Mouse (Mus musculus): ENCODE results near the gene Xpr1. TPM values are rescaled to one million over a fixed set of nuclear protein-coding genes. Genes with fewer than 3 reads are reported as not detected.

Xpr1 gene
- total RNA-seq (2021): 10 to 100 TPM; 77.5 to 87.5 TPM

GRCm38 (mm10) chr1:155416701-155417677 lies at the start of gene Xpr1:
Xpr1 (minus strand) TSS chr1:155417415.
- peak; percentile 94 to 96 for DNase-seq (ENCODE audit: low spot score in 2 of 2)
- intact Hi-C loops (cut with DNase I): loop anchor here (5.0 kb wide), 2 partner anchors 100 to 120 kb away; no protein-coding TSS in a partner anchor

DNA sequence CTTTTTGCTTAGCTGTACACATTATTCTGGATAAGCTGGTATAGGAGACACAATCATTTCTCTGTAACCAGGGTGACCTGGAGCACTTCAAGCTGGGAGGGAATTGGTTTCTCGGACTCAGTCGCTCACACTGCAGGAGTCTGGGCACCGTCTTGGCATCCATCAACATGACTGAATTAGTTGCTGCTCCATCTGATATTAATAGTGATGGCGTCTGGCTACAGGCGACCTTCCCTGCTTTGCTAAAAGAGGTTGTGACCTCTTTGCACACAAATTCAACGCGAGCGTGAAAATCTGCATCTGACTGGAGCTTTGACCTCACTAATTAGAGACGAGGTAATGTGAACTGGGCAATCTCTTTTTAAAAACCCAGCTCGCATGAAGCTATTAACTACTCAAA lies 46.2 kb upstream of the Xpr1 start:
- intact Hi-C loops (cut with DNase I): no loop called here
- no peak for DNase-seq (ENCODE audit: low spot score in 2 of 2)

DNA sequence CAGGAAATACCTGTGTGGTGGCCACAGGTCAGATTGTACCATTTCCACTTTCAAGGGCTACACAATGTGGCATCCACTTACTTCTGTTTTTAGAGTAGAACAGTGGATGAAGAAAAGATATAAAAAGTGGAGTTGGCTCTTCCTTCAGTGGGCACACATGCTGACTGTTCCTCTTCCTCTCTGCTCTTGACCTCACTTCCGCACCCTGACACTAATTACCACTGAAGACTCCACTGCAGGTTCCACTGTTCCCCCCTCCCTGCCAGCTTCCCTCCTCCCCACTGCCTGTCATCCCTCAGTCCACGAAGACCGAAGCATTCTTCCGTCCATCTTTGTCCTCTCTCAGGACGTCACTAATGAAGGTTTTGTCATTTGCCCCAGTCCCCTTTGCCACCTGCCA lies 45.4 kb upstream of the Xpr1 start:
- DNase-seq (ENCODE audit: low spot score in 2 of 2): no peak

DNA sequence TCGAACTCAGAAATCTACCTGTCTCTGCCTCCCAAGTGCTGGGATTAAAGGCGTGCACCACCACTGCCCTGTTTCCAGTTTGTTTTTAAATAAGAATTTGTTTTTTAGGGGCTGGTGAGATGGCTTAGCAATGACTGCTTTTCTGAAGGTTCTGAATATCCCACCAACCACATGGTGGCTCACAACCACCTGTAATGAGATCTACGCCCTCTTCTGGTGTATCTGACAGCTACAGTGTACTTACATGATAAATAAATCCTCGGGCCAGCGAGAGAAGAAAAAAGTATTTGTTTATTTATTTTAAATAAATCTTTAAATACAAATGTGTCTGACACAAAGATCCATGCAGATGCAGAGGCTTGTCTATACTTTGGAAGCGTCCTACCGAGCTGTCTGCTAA lies 40.3 kb upstream of the Xpr1 start:
- DNase-seq (ENCODE audit: low spot score in 2 of 2): no peak
- intact Hi-C loops (cut with DNase I): no loop called here

More for the DNA sequence above, 45.4 kb upstream of the Xpr1 start:
- intact Hi-C loops (cut with DNase I): no loop called here

DNA sequence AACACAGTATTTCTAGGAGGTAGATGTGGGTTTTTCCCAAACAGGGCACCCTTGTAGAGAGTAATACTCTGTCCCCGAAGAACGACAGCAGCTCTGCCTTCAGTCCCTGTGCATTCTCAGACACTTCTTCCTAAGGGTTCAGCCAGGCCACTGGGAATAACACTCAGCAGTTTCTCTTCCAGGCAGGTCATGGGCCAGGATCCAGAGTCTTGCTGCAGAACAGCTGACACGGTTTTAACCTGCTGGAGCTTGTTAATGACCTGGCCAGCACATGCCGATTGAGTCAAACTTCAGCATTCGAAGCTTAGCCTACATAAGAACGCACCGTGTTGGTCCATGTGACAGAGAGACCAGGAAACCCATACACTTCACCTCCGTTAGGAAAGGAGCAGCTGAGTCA lies 36.0 kb upstream of the Xpr1 start:
- DNase-seq (ENCODE audit: low spot score in 2 of 2): no peak
- intact Hi-C loops (cut with DNase I): no loop called here

GRCm38 (mm10) chr1:155448932-155449331 lies 31.7 kb upstream of the Xpr1 start:
- DNase-seq (ENCODE audit: low spot score in 2 of 2): peak; percentile 16 to 21
- intact Hi-C loops (cut with DNase I): no loop called here

DNA sequence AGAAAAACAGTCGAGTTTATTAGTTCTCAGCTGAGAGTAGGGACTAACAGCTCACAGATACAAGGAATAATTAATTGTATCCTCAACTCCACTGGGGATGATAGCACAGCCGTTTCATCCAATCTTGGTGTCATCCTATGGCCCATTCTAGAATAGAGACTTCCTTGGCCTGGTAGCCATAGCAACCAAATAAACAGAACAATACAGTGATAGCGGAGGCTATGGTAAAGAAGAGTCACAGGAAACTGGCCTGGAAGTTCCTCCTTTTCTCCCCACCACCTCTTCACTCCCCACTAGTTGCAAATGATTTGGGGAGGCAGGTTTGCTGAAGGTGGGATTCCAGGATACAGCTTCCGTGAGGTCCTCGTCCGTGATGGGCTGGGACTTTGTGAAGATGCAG lies 30.1 kb upstream of the Xpr1 start:
- intact Hi-C loops (cut with DNase I): no loop called here
- no peak for DNase-seq (ENCODE audit: low spot score in 2 of 2)

- DNase-seq (ENCODE audit: low spot score in 2 of 2): no peak
- intact Hi-C loops (cut with DNase I): no loop called here
Observed at GRCm38 (mm10) chr1:155443115-155443514, 25.9 kb upstream of the Xpr1 start.

- intact Hi-C loops (cut with DNase I): no loop called here
Observed at GRCm38 (mm10) chr1:155442521-155443001, 25.3 kb upstream of the Xpr1 start.

DNA sequence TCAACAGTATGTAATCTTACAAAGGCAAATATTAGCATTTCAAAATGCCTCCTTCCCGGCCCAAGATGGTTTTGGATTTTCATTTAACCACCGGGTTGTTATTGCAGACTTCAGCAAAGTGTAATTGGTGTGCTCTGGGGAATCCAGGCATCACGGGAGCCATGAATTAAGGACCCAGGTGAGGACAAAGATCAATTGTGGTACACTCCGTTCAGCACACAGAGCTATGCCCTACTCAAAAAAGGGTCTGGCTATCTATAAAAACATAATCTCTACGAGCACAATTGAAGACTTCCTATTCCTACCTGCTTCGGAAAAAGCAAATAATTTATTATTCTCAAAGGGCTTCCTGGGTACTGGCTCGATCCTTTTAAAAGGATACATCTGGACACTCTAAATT lies 22.3 kb upstream of the Xpr1 start:
- intact Hi-C loops (cut with DNase I): no loop called here

More at GRCm38 (mm10) chr1:155442521-155443001, 25.3 kb upstream of the Xpr1 start:
- peak; percentile 38 to 64 for DNase-seq (ENCODE audit: low spot score in 2 of 2)

GRCm38 (mm10) chr1:155438525-155438924 lies 21.3 kb upstream of the Xpr1 start:
- intact Hi-C loops (cut with DNase I): no loop called here
- DNase-seq (ENCODE audit: low spot score in 2 of 2): no peak

More for the DNA sequence above, 22.3 kb upstream of the Xpr1 start:
- DNase-seq (ENCODE audit: low spot score in 2 of 2): no peak

DNA sequence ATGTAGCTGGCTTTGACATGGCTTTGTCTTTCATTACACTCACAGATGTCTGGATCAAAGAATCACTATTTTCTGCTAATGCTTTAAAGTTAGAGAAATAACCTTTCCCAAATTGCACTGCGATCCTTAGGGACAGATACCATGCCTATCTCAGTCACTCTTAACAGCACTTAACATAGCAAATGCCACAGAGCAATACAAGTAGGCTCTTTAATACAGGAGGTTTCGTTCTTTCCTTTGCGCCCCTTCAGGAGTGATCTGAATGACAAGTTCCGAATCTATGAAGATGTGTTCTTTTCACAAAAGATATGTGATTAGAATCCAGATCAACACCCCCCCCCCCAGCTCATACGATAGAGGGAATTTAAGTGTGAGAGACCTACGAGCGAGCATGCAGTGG lies 12.1 kb upstream of the Xpr1 start:
- DNase-seq (ENCODE audit: low spot score in 2 of 2): no peak
- intact Hi-C loops (cut with DNase I): loop anchor here (5.0 kb wide), 1 partner anchor 73 kb away; no protein-coding TSS in a partner anchor

DNA sequence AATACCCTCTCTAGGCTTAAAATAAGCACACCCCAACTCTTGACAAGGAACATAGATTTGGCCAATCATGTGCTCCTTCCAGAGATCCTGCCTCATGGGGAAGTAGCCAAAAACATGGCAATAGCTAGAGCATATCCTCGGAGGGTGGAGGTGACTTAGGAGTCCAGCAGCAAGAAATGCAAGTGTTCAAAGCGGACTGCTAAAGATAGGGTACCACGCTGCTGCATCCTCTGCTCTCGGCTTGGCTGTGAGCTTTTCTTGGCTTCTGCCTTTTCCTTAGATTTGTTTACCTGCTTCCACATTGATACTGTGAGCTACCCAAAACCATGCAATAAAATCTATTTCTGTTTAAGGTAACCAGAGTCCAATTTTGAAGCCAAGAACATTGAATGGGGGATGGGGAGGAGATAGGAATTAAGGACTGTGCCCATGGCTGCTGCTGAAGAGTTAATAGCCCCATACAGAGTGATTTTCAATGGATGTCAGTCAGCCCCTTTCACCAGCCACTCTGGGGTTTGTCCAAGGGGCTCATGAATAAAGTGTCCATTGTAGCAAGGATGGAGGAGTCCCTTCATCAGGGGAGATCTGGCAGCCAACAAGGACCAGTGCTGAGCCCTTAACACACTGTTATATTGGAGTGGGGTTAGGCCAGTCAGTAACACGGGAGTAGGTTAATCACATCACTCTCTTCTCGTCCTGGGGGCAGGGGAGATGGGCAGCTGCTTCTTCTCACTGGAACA lies 10.1 kb upstream of the Xpr1 start:
- DNase-seq (ENCODE audit: low spot score in 2 of 2): no peak
- intact Hi-C loops (cut with DNase I): loop anchor here (5.0 kb wide), 1 partner anchor 75 kb away; no protein-coding TSS in a partner anchor

DNA sequence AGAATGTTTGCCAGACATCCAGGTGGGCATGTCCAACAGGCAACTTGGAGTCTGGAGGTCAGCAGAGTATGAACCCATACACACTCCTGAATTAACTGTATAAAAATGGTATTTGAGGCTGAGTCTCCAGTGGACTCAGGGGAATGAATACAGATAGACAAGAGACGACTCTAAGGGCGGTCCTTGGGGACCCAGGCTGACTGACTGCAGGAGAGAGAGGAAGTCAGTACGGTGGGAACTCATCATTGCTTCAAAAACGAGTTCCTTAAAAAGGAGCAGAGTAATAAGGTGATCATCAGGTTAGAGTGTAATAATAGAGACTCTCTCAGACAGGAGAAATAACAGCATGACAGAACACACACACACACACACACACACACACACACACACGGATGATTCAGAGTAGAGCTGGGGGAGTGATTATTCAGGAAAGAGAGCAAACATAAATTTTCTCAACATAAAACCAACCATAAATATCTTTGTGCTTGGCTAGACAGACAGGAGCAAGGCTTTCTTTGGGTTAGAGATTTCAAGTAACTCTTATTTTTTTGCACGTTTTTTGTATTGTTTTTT lies 8.6 kb upstream of the Xpr1 start:
- peak in 1 of 2 experiments; percentile 38 for DNase-seq (ENCODE audit: low spot score in 2 of 2)

DNA sequence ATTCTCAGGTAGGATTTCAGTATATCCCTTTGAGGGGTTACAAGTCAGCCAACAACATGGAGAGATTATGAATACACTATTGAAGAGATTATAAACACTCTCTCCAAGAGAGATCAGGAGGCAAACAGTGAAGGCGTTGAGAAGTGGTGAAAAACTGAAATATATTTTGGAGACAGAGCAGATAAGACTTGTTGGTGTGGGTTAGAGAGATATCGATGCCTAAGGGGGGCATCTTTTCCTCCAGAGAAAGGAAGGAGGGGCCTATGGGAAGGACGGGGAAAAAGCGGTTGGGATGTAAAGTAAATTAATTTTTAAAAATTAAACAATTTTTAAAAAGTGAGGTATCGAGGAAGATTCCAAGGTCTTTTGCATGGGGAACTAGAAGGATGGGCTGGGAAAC lies 8.1 kb upstream of the Xpr1 start:
- intact Hi-C loops (cut with DNase I): loop anchor here (5.0 kb wide), 1 partner anchor 77 kb away; no protein-coding TSS in a partner anchor
- no peak for DNase-seq (ENCODE audit: low spot score in 2 of 2)

More for the DNA sequence above, 8.6 kb upstream of the Xpr1 start:
- intact Hi-C loops (cut with DNase I): loop anchor here (5.0 kb wide), 1 partner anchor 76 kb away; no protein-coding TSS in a partner anchor

DNA sequence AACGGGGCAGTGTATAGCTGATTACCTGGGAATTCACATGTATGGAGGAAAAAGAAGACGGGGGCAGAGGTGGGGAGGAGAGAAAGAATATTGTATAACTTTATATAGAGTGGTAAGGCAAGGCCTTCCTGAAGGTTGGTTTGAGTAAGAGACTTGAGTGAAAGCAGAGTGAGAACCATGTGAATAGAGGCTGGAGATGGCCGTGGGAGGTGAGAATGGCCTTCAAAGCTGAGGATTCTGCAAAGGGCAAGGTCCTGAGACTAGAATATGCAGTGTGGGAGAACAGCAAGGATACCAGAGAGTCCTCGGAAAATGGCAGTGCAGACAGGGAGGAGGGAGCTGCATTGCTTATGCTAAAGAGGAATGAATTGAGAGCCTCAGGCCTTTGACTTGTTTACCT lies 6.6 kb upstream of the Xpr1 start:
- intact Hi-C loops (cut with DNase I): no loop called here
- DNase-seq (ENCODE audit: low spot score in 2 of 2): no peak

DNA sequence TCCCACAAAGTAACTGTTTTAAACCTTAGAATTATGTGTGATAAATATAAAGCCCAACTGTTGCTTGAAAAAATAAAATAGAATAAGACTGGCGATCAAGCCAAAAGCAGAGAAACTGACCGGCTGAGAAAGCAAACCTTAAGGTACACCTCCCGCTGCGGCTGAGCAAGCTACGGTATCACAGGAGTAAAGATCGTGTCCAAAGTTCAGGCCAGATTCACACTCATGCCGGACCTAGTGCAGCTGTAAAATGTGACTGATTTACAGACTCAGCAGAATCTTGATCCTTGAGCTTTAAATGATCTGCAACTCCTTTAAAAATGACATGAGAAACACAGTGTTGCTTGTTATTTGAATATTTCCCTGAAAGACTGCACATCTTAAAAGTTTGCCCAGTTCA lies 4.8 kb upstream of the Xpr1 start:
- intact Hi-C loops (cut with DNase I): no loop called here
- no peak for DNase-seq (ENCODE audit: low spot score in 2 of 2)

- intact Hi-C loops (cut with DNase I): loop anchor here (5.0 kb wide), 2 partner anchors 101 to 119 kb away; no protein-coding TSS in a partner anchor
- DNase-seq (ENCODE audit: low spot score in 2 of 2): no peak
Observed at GRCm38 (mm10) chr1:155416147-155416700, 991 bp downstream of the Xpr1 start.

DNA sequence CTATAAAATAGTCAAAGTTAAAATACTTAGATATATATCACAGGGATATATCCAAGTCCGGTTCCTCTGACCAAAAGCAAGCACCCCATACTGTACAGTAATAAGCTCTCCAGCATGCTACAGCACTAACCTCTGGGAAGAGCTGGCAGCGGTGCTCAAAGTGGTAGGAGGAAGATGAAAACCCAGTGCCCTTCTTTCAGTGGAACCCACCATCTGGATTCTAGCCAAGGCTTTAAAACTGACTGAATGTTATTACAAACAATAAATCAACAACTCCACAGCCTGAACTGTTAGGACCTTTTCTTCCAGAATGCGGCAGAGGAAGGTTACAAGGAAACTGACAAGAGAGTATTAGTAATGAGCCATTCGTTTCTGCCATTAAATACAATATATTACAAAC lies 1.8 kb downstream of the Xpr1 start:
- no peak for DNase-seq (ENCODE audit: low spot score in 2 of 2)
- intact Hi-C loops (cut with DNase I): loop anchor here (5.0 kb wide), 2 partner anchors 102 to 118 kb away; no protein-coding TSS in a partner anchor

Data from left cerebral cortex, postnatal 25 days (tissue).